Mouse (Mus musculus) lung, postnatal 25 days (tissue): ENCODE results near the gene Wrnip1.

ENCODE experiments used
- DNase-seq: peaks from one replicate; pipeline ENCODE4 v3.0.0; 2022; ENCODE audit warnings: low spot score

Gene Wrnip1

DNA sequence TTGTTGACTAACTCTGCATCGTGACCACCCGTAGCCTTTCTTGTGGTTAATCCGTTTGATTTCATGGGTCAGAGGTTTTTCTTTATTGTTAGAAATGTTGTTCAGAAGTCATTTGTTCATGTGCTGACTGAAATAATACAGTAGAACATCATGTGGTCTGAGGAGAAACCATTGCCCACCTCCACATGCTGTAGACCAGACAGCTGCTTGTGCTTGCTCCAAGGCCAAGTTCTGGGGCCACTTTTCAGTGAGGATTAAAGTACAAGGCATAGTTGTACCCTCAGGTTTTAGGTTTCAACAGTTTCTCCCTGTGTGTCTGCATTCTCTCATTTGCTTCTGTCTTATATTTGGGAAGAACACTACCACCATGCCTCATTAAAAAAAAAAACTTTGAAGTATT, 5.8 kb downstream of the Wrnip1 start:
- no peak for DNase-seq

GRCm38 (mm10) chr13:32819241-32819640, 17.4 kb downstream of the Wrnip1 start:
- DNase-seq: no peak

DNA sequence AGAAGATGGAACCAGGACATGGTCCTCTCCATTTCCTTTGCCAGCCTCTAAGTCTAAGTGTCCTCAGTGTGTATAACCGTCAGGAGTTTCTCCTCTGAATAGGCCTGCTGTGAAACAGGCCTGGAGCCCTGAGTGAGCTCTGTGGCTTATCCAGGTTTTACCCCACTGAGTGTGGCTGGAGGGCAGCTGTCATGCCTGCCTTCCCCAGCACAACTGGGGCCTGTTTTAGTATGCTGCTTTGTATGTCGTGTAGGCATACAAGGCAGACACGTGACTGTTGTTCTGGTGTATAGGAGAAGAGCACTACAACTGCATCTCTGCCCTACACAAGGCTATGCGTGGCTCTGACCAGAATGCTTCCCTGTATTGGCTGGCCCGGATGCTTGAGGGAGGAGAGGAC, 18.1 kb downstream of the Wrnip1 start:
- no peak for DNase-seq

GRCm38 (mm10) chr13:32821671-32822070, 19.8 kb downstream of the Wrnip1 start:
- no peak for DNase-seq

- no peak for DNase-seq
Observed at GRCm38 (mm10) chr13:32823126-32823525, 21.3 kb downstream of the Wrnip1 start.

DNA sequence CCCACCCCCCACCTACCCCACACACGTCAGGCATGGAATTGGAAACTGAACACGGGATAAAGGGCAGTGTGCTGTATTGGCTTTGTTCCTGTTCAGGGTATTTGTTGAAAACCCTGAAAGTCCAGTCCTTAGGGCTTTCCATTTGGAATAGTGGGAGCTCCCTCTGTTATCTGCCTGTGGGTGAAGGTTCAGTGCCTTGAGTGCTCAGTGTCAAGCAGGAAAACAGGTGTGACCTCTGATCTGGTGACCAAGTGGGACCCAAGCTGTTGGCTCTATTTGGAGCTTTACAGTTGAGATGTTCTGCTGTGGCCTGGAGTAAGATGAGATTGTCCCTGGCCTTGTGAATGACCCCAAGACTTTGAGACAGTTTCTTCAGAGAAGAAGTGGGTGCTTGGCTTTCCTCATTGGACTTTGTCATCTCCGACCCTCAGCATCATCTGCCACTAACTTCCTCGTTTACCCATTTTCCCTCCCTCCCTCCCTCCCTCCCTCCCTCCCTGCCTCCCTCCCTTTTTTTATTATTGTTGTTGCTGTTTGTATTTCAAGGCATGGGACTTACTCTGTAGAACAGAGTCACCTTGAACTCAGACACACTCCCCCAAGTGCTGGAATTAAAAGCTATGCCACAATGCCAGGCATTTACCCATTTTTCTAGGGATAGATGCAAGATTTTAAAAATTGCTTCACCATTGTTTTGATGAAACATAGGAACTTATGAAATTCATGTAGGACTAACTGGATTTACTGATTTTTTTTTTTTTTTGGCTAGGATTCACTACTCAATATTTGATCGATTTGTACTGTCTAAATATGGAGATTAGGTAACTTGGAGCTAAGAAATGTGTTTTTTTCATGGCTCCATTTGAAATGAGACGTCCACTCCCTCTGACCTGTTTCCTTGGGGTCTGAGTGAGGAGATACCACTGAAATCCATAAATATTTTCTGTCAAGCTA, 22.8 kb downstream of the Wrnip1 start:
- DNase-seq: no peak

DNA sequence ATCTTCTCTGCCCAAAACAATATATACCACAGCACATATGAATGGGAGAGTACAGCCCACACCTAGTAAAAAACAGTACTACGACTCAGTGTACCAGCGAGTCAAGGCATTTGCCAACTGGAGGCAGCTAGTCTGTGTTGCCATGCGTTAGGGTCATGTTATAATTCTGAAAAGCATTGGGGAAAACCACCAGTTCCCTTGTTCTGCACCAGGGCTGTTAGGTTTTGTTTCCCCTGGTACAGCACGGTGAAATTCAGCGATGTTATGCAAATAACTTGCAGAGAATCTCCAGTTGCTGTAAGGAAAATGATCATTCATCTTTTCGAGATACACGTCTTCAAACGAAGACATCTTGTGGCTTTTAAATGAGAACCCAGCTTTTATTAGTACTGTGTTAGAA, 23.7 kb downstream of the Wrnip1 start:
- no peak for DNase-seq

DNA sequence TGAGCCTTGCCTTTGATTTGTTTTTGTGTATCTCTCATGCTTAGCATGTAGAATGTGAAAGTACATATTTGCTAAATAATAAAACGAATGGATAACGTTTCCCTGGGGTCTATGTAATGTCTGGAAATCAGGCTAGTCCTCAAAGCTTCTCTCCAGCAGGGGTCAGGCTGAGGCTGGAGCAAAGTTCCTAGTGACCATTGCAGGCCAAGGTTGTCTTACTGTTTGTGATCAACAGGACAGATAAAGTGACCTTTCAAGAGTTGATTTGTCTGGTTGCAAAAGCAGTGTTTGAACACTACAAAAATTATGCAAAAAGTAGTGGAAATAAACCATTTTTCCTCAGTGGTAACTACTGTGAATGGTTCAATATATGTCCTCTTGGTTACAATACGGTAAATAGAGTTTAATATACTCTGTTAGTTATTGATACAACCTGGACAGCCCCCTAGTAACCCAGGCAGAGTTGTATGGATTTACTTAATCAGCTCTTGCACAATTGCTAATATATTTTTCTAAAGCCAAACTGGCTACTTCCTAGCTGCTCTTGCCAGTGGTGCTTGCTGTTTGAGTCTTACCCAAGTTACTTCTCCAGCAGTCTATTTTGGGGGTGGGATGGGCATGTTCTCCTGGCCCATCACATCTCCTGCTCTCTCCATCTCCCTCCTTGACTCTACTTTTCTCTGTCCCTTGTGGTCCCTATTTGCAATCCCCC, 25.4 kb downstream of the Wrnip1 start:
- no peak for DNase-seq

GRCm38 (mm10) chr13:32827951-32828350, 26.1 kb downstream of the Wrnip1 start:
- DNase-seq: peak; percentile 59

GRCm38 (mm10) chr13:32828886-32829285, 27.0 kb downstream of the Wrnip1 start:
- DNase-seq: no peak

GRCm38 (mm10) chr13:32831505-32832273, 29.9 kb downstream of the Wrnip1 start:
- peak; percentile 64 for DNase-seq

- DNase-seq: no peak
Observed at GRCm38 (mm10) chr13:32832776-32833175, 30.9 kb downstream of the Wrnip1 start.

DNA sequence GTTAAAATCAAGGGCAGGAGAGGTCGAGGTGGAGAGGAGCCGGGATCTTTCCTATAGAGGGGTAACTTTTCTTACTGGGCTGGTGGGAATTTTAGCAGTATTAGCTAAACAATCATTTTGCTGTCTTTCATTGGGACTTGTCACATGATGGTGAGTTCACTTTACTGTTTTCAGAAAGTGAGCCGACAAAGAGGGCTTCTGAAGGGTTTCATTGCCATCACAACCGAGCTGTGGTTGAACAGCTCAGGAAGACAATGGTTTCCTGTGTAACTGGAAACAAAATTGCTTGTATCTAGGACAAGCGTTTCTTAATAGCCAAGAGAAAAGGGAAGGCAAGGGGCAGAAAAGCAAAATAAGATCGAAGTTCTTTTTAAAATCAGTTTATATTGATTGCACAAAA, 31.4 kb downstream of the Wrnip1 start:
- DNase-seq: no peak

- DNase-seq: no peak
Observed at GRCm38 (mm10) chr13:32834513-32834912, 32.7 kb downstream of the Wrnip1 start.

GRCm38 (mm10) chr13:32839314-32839713, 37.5 kb downstream of the Wrnip1 start:
- DNase-seq: no peak

GRCm38 (mm10) chr13:32841349-32841748, 39.5 kb downstream of the Wrnip1 start:
- DNase-seq: no peak

DNA sequence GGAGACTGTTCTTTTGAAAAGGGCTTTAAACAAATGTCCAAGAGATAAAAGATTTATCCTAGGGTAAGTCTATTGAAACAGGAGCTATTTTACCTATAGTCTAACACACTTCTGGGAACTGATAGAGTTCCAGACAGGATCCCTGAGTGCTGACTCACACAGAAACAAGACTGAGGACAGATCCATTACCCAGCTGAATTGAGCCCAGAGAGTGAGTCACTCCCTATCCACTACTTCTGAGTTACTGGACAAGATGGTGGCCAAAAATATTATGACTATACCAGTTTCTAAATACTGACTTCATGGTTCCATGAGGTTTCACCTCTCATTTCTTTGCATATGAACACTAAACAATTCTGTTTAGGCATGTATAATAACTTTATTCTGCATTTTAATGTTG, 44.4 kb downstream of the Wrnip1 start:
- DNase-seq: no peak

- peak; percentile 23 for DNase-seq
Observed at GRCm38 (mm10) chr13:32849092-32849491, 47.3 kb downstream of the Wrnip1 start.

GRCm38 (mm10) chr13:32849531-32850123, 47.8 kb downstream of the Wrnip1 start:
- no peak for DNase-seq

- DNase-seq: no peak
Observed at GRCm38 (mm10) chr13:32850156-32850555, 48.3 kb downstream of the Wrnip1 start.

- DNase-seq: peak; percentile 86
Observed at GRCm38 (mm10) chr13:32850668-32851404, 49.0 kb downstream of the Wrnip1 start, which contains the start of gene Serpinb1a. Gene Serpinb1a (minus strand): TSS chr13:32851185.
